Mouse (Mus musculus): Measurements from ENCODE around the gene Clic3.

Gene Clic3

GRCm38 (mm10) chr2:25442682-25443081 lies 14.0 kb upstream of the Clic3 start:
- ATAC-seq (ENCODE audit: low TSS enrichment) = no peak

GRCm38 (mm10) chr2:25450853-25451647 lies 5.6 kb upstream of the Clic3 start:
- ATAC-seq (ENCODE audit: low TSS enrichment) = no peak

DNA sequence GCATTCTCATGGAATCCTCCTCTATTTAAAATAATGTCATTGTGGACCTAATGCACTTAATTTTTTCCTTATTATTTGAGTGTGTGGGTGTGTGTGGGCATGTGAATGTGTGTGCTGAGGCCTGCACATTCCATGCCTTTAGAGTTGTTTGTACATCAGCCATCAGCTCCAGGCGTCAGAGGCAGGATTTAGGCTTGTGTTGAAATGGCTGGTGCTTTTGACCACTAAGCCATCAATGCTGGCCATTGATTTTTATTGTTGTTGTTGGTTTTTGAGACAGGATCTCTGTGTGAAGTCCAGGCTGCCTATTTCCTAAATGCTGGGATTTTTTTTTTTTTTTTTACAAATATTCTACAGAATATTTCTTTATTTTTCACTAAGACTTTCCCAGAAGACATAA lies 3.7 kb upstream of the Clic3 start:
- no peak for ATAC-seq (ENCODE audit: low TSS enrichment)

GRCm38 (mm10) chr2:25457022-25457896 lies 621 bp downstream of the Clic3 start:
- ATAC-seq (ENCODE audit: low TSS enrichment) = no peak

GRCm38 (mm10) chr2:25458911-25459310 lies 2.3 kb downstream of the Clic3 start:
- ATAC-seq (ENCODE audit: low TSS enrichment) = no peak

- no peak for ATAC-seq (ENCODE audit: low TSS enrichment)
Observed at GRCm38 (mm10) chr2:25460135-25460534, 3.5 kb downstream of the Clic3 start.

DNA sequence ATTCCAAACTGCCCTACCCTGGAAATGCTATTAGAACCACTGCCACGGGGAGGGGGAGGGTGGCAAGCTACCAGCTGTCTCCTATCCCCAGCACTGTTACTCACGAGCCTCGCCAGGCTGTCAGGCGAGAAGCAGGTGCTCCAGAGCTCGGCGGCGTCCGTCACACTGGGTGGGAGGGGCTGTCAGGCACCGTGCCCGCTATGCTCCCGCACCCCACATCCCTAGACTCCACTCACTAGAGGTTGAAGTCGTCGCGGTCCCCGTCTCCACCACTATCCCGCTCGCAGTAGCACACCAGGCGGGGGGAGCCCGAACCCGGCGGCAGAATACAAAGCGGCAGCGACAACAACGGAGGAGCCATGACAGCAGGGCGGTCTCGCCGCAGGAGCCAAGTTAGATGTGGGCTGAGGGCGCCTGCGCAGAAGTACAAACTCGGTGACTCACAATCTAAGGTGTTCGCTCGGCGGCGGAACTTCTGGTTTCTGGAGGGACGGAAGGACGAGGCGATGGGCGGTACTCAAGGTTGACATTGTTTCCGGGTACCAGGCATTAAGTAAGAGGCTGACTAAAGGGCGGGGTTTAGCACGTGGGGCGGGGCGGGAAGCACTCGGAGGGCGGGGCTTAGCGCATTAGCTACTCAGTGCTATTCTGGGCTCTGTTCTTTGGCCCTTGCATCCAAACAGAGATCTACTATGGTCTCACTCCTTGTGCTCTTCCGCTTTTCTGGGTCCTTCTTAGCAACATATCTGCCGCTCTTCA lies 4.1 kb downstream of the Clic3 start, which contains the start of gene Paxx:
TSS of gene Paxx (minus strand) at position 544 of the 759 bp plus-strand sequence.
- peak; percentile 88 for ATAC-seq (ENCODE audit: low TSS enrichment)

DNA sequence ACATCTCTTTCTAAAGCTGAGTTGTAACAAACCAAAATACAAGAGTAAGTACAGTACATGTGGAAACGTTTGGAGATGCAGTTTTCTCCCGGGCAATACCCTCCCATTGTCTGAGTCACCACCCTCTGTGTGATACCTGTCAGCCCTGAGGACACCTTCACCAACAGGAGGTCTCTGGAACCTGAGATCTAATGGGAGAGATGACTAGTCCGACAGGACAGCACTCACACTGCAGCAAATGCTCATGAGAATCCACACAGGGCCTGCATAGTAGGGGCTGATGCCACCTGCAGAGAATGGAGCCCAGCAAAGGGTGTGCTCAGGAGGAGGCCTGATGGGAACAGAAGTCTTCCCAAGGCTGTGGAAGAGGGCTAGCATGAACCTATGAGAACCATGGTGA lies 4.8 kb downstream of the Clic3 start:
- no peak for ATAC-seq (ENCODE audit: low TSS enrichment)

DNA sequence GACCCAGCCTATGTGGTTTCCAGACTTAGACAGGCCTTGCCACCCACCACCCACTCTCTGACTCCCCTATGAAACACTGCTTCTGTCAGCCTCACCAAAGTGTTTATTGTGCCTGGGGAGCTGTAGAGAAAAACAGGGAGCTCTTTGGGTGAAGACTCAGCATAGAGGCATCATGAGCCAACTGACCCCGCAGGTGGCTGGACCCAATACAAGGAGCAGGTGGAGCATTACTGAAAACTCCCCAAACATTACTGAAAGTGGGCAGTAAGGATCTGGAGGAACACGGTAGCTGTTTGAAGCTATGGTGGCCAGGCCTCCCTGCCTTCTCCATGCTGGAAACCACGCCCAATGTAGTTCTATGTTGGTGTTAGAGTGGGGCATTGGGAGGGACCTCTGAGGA lies 7.0 kb downstream of the Clic3 start:
- no peak for ATAC-seq (ENCODE audit: low TSS enrichment)

- no peak for ATAC-seq (ENCODE audit: low TSS enrichment)
Observed at GRCm38 (mm10) chr2:25465256-25465655, 8.6 kb downstream of the Clic3 start.

DNA sequence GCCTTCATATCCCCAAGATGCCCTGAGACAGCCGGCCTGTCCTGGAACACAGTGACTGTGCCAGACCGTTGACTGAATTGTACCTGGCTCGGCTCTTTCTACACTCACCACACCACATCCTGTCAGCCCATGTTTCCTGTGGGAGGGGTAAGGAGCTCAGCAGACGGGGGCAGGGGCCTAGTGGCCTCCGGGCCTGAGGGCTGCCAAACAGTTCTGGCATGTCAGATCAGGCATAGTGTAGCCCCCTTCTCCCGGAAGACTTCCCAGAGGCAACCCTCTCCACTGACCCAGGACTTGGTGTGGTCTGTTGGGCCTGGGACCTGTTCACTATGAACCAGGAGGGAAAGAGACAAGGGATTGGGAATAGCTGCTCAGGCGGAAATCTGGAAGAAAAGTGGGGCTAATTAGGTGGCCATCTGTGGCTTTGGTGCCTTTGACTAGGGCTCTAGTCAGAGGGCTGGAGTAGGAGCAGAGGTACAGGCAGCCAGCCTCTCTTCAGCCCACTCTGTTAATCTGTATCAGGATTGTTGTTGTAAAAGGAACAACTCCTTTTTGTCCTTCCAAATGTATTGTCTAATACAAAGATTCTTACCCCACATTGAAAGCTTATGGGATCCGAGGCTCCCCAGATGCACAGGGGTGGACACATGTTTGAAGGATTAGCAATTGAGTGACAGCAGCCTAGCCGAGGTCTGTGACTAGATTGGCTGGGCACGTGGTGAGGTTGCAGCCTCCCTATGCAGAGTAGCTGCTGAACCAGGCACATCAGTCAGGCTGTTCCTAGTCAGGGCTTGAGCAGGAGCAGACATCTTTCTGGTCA lies 9.4 kb downstream of the Clic3 start:
- ATAC-seq (ENCODE audit: low TSS enrichment) = no peak

DNA sequence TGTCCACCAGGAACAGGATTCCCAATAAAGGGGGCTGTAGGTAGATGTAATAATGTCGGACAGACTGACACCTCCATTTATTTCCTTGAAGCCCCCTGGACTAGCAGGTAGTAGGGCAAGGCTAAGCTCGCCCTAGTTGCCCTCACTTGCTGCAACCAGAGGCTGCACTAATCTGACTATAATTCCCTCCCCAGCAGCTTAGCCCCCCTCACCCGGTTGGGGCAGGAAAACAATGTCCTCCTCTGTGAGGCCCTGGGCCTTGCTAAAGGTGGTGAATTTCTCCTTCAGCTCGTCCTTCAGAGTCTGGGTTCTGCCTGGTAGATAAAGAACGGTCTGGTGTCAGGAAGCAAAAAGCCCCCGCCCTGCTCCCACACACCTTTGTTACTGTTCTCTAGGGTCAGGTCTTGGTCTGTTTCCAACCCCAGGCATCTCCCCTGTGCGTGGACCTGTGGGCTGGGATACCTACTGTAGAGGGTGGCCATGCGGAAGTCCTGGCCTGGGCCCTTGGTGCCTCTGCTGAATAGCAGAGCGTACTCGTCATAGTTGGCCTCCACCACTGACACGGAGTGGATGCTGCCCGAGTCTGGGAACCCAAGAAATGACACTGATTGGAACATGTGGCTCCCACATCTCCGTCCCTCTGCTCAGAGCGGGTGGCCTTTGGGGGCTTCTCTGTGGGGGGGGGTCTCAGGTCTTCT lies 11.1 kb downstream of the Clic3 start:
- no peak for ATAC-seq (ENCODE audit: low TSS enrichment)

- peak; percentile 39 for ATAC-seq (ENCODE audit: low TSS enrichment)
Observed at GRCm38 (mm10) chr2:25468962-25469915, 12.6 kb downstream of the Clic3 start.

GRCm38 (mm10) chr2:25469969-25470368 lies 13.3 kb downstream of the Clic3 start, which contains the start of gene Ptgds:
Gene Ptgds (minus strand): TSS chr2:25470046.
- ATAC-seq (ENCODE audit: low TSS enrichment) = no peak

DNA sequence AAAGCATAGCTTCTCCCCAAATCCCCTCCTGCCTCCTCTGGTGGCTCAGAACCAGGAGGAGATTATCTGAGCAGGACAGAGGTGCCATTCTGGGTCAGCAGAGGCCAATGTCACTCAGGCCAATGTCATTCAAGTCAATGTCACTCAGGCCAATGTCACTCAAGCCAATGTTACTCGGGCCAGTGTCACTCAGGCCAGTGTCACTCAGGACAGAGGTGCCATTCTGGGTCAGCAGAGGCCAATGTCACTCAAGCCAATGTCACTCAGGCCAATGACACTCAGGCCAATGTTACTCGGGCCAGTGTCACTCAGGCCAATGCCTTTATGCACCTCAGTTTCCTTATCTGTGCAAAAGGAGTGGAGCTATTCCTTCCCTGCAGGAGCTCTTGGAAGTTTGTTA lies 15.9 kb downstream of the Clic3 start:
- ATAC-seq (ENCODE audit: low TSS enrichment) = no peak

- ATAC-seq (ENCODE audit: low TSS enrichment) = no peak
Observed at GRCm38 (mm10) chr2:25477541-25477940, 20.9 kb downstream of the Clic3 start.

DNA sequence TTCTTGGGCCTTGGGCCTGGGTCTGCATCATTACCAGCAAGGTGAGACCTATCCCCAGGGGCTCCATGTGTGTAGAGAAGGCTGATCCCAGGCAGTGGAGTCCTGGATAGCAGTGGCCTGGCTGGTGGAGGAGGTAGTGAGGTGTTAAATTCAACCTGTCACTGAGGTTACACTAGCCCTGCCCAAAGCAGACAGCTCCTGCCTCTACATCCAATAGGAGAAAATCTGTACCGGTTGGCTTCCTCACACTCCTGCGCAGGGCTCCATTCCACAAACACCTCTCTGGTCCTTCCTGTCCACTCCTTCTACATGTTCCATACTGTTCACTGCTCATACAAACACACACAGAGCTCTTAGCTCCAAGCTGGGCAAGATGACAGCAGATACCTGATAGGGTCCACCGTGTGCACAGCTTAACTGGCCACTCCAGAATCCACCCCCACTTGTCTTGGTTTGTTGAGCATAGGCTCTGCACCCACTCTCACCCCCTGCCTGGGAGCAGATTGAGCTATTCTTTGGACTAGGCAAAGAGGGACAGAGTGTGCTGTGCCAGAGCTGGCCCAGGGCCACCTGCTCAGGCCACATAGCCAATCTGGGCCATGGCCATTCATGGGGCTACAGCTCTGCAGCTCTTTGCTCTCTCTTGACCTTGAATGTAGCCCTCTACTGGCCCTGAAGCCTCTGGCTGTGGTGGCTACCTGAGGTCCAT lies 21.5 kb downstream of the Clic3 start:
- ATAC-seq (ENCODE audit: low TSS enrichment) = peak; percentile 56; the same call in 1 of the 2 replicates

- ATAC-seq (ENCODE audit: low TSS enrichment) = 0 out of 2 replicates have a peak, but pooled peaks have one; percentile 7
Observed at GRCm38 (mm10) chr2:25479551-25480311, 23.1 kb downstream of the Clic3 start.
